Mouse (Mus musculus) kidney, postnatal 4 days (tissue): ENCODE measurements around the gene Pccb.

ENCODE experiments used
- DNase-seq, 2 experiments: peaks; one replicate each; pipeline ENCODE4 v3.0.0; 2021; ENCODE audit warnings: mixed read lengths in 2 of 2

The Pccb gene

GRCm38 (mm10) chr9:100984381-100985310 is 50.1 kb downstream of the Pccb start:
- no peak for DNase-seq

- DNase-seq, result peak in 1 of 2 experiments; percentile 6
Observed at GRCm38 (mm10) chr9:100982786-100983185, 51.9 kb downstream of the Pccb start.

GRCm38 (mm10) chr9:100979260-100979659 is 55.4 kb downstream of the Pccb start:
- peak; percentile 16 to 56 for DNase-seq

GRCm38 (mm10) chr9:100978666-100979065 is 56.0 kb downstream of the Pccb start:
- no peak for DNase-seq

- DNase-seq, result no peak
Observed at GRCm38 (mm10) chr9:100969461-100969860, 65.2 kb downstream of the Pccb start.

- no peak for DNase-seq
Observed at GRCm38 (mm10) chr9:100964106-100964505, 70.6 kb downstream of the Pccb start.

GRCm38 (mm10) chr9:100963428-100963912 is 71.2 kb downstream of the Pccb start:
- no peak for DNase-seq

GRCm38 (mm10) chr9:100962903-100963427 is 71.7 kb downstream of the Pccb start:
- DNase-seq, result no peak

GRCm38 (mm10) chr9:100951481-100951880 is 83.2 kb downstream of the Pccb start:
- peak; percentile 12 to 31 for DNase-seq

GRCm38 (mm10) chr9:100944677-100945365 is 89.9 kb downstream of the Pccb start:
- no peak for DNase-seq

GRCm38 (mm10) chr9:100942042-100942441 is 92.7 kb downstream of the Pccb start:
- no peak for DNase-seq
